In genomic region chr9:35115804-35116203, GRCm38 (mm10) we compare ENCODE assay signal across 8 mouse cellular contexts. TPM values are rescaled to one million over a fixed set of nuclear protein-coding genes. Genes with fewer than 3 reads are reported as not detected.
A peak's percentile ranks its signal among the peaks of the same experiment; 100 is the strongest.
DNase-seq lines count a peak whose midpoint lies in the region; ATAC-seq and TF ChIP-seq lines count a peak whose summit lies in the region.

No protein-coding gene starts in this region.

- H3K4me1 ChIP-seq in lung, adult 2 months (ENCODE audit: control insufficient read depth, insufficient read depth, low read length) = peaks cover 17% of the 10 kb centered on the region
- peaks cover 64% of the 10 kb centered on the region for H3K4me1 ChIP-seq in embryonic facial prominence, embryonic 13.5 days
- peaks cover 64% of the 10 kb centered on the region for H3K4me1 ChIP-seq in limb, embryonic 10.5 days
- peaks cover 35% of the 10 kb centered on the region for H3K4me1 ChIP-seq in neural tube, embryonic 15.5 days

- ATAC-seq in embryonic facial prominence, embryonic 13.5 days (ENCODE audit: insufficient number of reproducible peaks, insufficient read depth, low FRiP score, low TSS enrichment, low read depth) = no peak
- ATAC-seq in neural tube, embryonic 15.5 days (ENCODE audit: low FRiP score) = peak; percentile 4; the same call in 1 of the 2 replicates

- H3K27me3 ChIP-seq in embryonic facial prominence, embryonic 13.5 days = no peaks in the 10 kb centered on the region
- H3K27me3 ChIP-seq in limb, embryonic 10.5 days (ENCODE audit: low read depth, poor library complexity, severe bottlenecking) = no peaks in the 10 kb centered on the region
- no peaks in the 10 kb centered on the region for H3K27me3 ChIP-seq in neural tube, embryonic 15.5 days (replicated peaks)

- H3K4me3 ChIP-seq in lung, adult 2 months (replicated peaks; ENCODE audit: extremely low read depth, low read depth, low read length) = peak overlapping the region; percentile 77
- peak overlapping the region; percentile 74 for H3K4me3 ChIP-seq in embryonic facial prominence, embryonic 13.5 days
- peak overlapping the region; percentile 88 for H3K4me3 ChIP-seq in limb, embryonic 10.5 days
- H3K4me3 ChIP-seq in neural tube, embryonic 15.5 days (replicated peaks) = peak overlapping the region; percentile 69

- no peak for TF ChIP-seq POLR2A in lung, adult 2 months (IDR thresholded peaks at IDR 0.05; ENCODE audit: borderline replicate concordance, extremely low read depth, low read depth, low read length)

- 0 out of 2 replicates have a peak, but pooled peaks cover 3% of the 10 kb centered on the region for H3K36me3 ChIP-seq in embryonic facial prominence, embryonic 13.5 days
- peaks cover 13% of the 10 kb centered on the region for H3K36me3 ChIP-seq in limb, embryonic 10.5 days
- H3K36me3 ChIP-seq in neural tube, embryonic 15.5 days = no peaks in the 10 kb centered on the region

- H3K9ac ChIP-seq in embryonic facial prominence, embryonic 13.5 days = peak overlapping the region; percentile 89
- peak overlapping the region; percentile 72 for H3K9ac ChIP-seq in neural tube, embryonic 15.5 days (replicated peaks)

- 16% methylated on average over 4 of the region's 4 CpGs for WGBS in lung, adult 2 months
- WGBS in embryonic facial prominence, embryonic 13.5 days = 28% methylated on average over 4 of the region's 4 CpGs
- 43% methylated on average over 4 of the region's 4 CpGs for WGBS in limb, embryonic 10.5 days
- 42% methylated on average over 4 of the region's 4 CpGs for WGBS in neural tube, embryonic 15.5 days

- no peak for TF ChIP-seq CTCF in lung, adult 2 months (IDR thresholded peaks at IDR 0.05; ENCODE audit: insufficient read depth, low read length)

- no peaks in the 10 kb centered on the region for H3K9me3 ChIP-seq in embryonic facial prominence, embryonic 13.5 days
- no peaks in the 10 kb centered on the region for H3K9me3 ChIP-seq in limb, embryonic 10.5 days (replicated peaks)
- H3K9me3 ChIP-seq in neural tube, embryonic 15.5 days (replicated peaks) = no peaks in the 10 kb centered on the region

- no peak for DNase-seq in lung, adult 2 months
- no peak for DNase-seq in lung, postnatal 36 days
- DNase-seq in limb, embryonic 10.5 days (ENCODE audit: low spot score) = no peak
- no peak for DNase-seq in right cerebral cortex, postnatal 14 days
- DNase-seq in adrenal gland, postnatal 10 days = no peak
- DNase-seq in layer of hippocampus, adult 11-12 months (ENCODE audit: low spot score) = no peak

- H3K4me2 ChIP-seq in embryonic facial prominence, embryonic 13.5 days = peak overlapping the region; percentile 82
- peak overlapping the region; percentile 69 for H3K4me2 ChIP-seq in neural tube, embryonic 15.5 days

- peak overlapping the region; percentile 92 for H3K27ac ChIP-seq in embryonic facial prominence, embryonic 13.5 days
- H3K27ac ChIP-seq in limb, embryonic 10.5 days = peak overlapping the region; percentile 98
- no peak overlapping the region for H3K27ac ChIP-seq in neural tube, embryonic 15.5 days (replicated peaks)

RNA-seq across cellular contexts. Expression of gene St3gal4, which starts 3.3 kb away (rescaled TPM):
- 18.2 and 18.4 TPM in 2 replicates for polyA plus RNA-seq in lung, adult 2 months (2012; rRNA removed)
- polyA plus RNA-seq in embryonic facial prominence, embryonic 13.5 days (2015; fragmentation: Nextera tagmentation; extraction: Ambion mirVana) = 42.0 and 48.2 TPM in 2 replicates
- 19.0 and 21.3 TPM in 2 replicates for polyA plus RNA-seq in limb, embryonic 10.5 days (2016; fragmentation: Nextera tagmentation; extraction: Ambion mirVana)
- 11.4 and 15.6 TPM in 2 replicates for polyA plus RNA-seq in neural tube, embryonic 15.5 days (2015; fragmentation: Nextera tagmentation; extraction: Ambion mirVana)
- 10 to 100 TPM; 39.2 to 40.2 TPM for total RNA-seq in adrenal gland, postnatal 10 days (2021)
